Comparison of ENCODE assay signal across 11 mouse cellular contexts in genomic region chr17:56023386-56023785, GRCm38 (mm10). TPM values are rescaled to one million over a fixed set of nuclear protein-coding genes. Genes with fewer than 3 reads are reported as not detected.
DNase-seq lines count a peak whose midpoint lies in the region; ATAC-seq and TF ChIP-seq lines count a peak whose summit lies in the region.
"Had no signal": no experiment of that assay in that cellular context is flagged by ENCODE, and none has a peak within 500 bp of the region (broad histone marks: within the 10 kb centered on the region; RNA-seq: fewer than 3 reads in every experiment).

No protein-coding gene starts in this region.

- no peak overlapping the region for H3K4me3 ChIP-seq in hindbrain, embryonic 11.5 days (ENCODE audit: low read depth, low read length)
- no peak overlapping the region for H3K4me3 ChIP-seq in hindbrain, embryonic 16.5 days (ENCODE audit: low read length)
- no peak overlapping the region for H3K4me3 ChIP-seq in CH12.LX (replicated peaks in 1 of 3; ENCODE audit: low read depth in 2 of 3, low read length in 2 of 3, poor library complexity in 1 of 3)
- H3K4me3 ChIP-seq in embryonic facial prominence, embryonic 13.5 days, result no peak overlapping the region

- in situ Hi-C loops in CH12.LX (cut with MboI; ENCODE audit: low pct_ligation_motif_present, low pct_unique_long_range_greater_than_20kb, low sequenced_read_pairs), result no loop called here

- no peaks in the 10 kb centered on the region for H3K27me3 ChIP-seq in hindbrain, embryonic 11.5 days (ENCODE audit: control insufficient read depth, insufficient read depth, low read length)
- H3K27me3 ChIP-seq in hindbrain, embryonic 16.5 days (replicated peaks; ENCODE audit: control insufficient read depth, insufficient read depth, low read length), result no peaks in the 10 kb centered on the region
- H3K27me3 ChIP-seq in CH12.LX (replicated peaks), result no peaks in the 10 kb centered on the region
- no peaks in the 10 kb centered on the region for H3K27me3 ChIP-seq in embryonic facial prominence, embryonic 13.5 days
- H3K27me3 ChIP-seq: Patski had no signal

- no peak for DNase-seq in hindbrain, embryonic 11.5 days (ENCODE audit: low spot score)
- DNase-seq in CH12.LX (ENCODE audit: extremely low read depth), result no peak
- peak; percentile 73 for DNase-seq in lung, postnatal 36 days
- DNase-seq in kidney, adult 8-10 months, result no peak
- DNase-seq in right cerebral cortex, adult 18-20 months, result no peak
- no peak for DNase-seq in left cerebral cortex, adult 18-20 months (ENCODE audit: low spot score in 2 of 2)
- DNase-seq: retina, postnatal 1 day had no signal

- peaks cover 3% of the 10 kb centered on the region; the same call in 1 of the 2 replicates for H3K4me1 ChIP-seq in hindbrain, embryonic 11.5 days (replicated peaks; ENCODE audit: control insufficient read depth, insufficient read depth, low read length)
- peaks cover 5% of the 10 kb centered on the region; the same call in 1 of the 2 replicates for H3K4me1 ChIP-seq in hindbrain, embryonic 16.5 days (ENCODE audit: control insufficient read depth, insufficient read depth, low read depth, low read length)
- H3K4me1 ChIP-seq in CH12.LX (ENCODE audit: control insufficient read depth in 1 of 2, insufficient read depth in 2 of 2), result peaks cover 36 to 87% of the 10 kb centered on the region in 2 experiments
- H3K4me1 ChIP-seq in embryonic facial prominence, embryonic 13.5 days, result peaks cover 17% of the 10 kb centered on the region

- dilution Hi-C loops in CH12.LX (cut with MboI; ENCODE audit: extremely low pct_ligation_motif_present, extremely low pct_unique_long_range_greater_than_20kb, low sequenced_read_pairs), result no loop called here

- no peak for TF ChIP-seq RAD21 in CH12.LX (IDR thresholded peaks at IDR 0.05; ENCODE audit: low read depth, low read length)

- H3K27ac ChIP-seq in hindbrain, embryonic 11.5 days (ENCODE audit: low read depth, low read length), result 0 out of 2 replicates have a peak overlapping the region, but pooled peaks have one; percentile 3
- no peak overlapping the region for H3K27ac ChIP-seq in hindbrain, embryonic 16.5 days (ENCODE audit: low read depth, low read length)
- H3K27ac ChIP-seq in CH12.LX (ENCODE audit: insufficient read depth, low read depth), result peak overlapping the region; percentile 24; the same call in 1 of the 2 replicates
- peak overlapping the region; percentile 16; the same call in 1 of the 2 replicates for H3K27ac ChIP-seq in embryonic facial prominence, embryonic 13.5 days

- peaks cover 25% of the 10 kb centered on the region for H3K79me2 ChIP-seq in CH12.LX (replicated peaks; ENCODE audit: control insufficient read depth, extremely low read depth, insufficient read depth, poor library complexity, severe bottlenecking)

- H3K9me3 ChIP-seq in hindbrain, embryonic 11.5 days (ENCODE audit: control insufficient read depth, low read length), result no peaks in the 10 kb centered on the region
- H3K9me3 ChIP-seq in hindbrain, embryonic 16.5 days (ENCODE audit: control insufficient read depth, low read length), result no peaks in the 10 kb centered on the region
- H3K9me3 ChIP-seq in CH12.LX (replicated peaks; ENCODE audit: low read length), result no peaks in the 10 kb centered on the region
- no peaks in the 10 kb centered on the region for H3K9me3 ChIP-seq in embryonic facial prominence, embryonic 13.5 days

- no peak for ATAC-seq in hindbrain, embryonic 11.5 days (ENCODE audit: low FRiP score)
- ATAC-seq in hindbrain, embryonic 16.5 days, result no peak
- no peak for ATAC-seq in embryonic facial prominence, embryonic 13.5 days (ENCODE audit: insufficient number of reproducible peaks, insufficient read depth, low FRiP score, low TSS enrichment, low read depth)
- ATAC-seq: Patski had no signal

- no peak overlapping the region for H3K9ac ChIP-seq in hindbrain, embryonic 11.5 days (ENCODE audit: low read depth, low read length)
- no peak overlapping the region for H3K9ac ChIP-seq in hindbrain, embryonic 16.5 days (ENCODE audit: low read depth, low read length)
- no peak overlapping the region for H3K9ac ChIP-seq in CH12.LX (ENCODE audit: insufficient read depth, low read depth)
- H3K9ac ChIP-seq in embryonic facial prominence, embryonic 13.5 days, result no peak overlapping the region

- no peak for TF ChIP-seq CTCF in CH12.LX (conservative IDR thresholded peaks at IDR 0.05 in 1 of 2, IDR thresholded peaks at IDR 0.05 in 1 of 2; ENCODE audit: low read depth in 2 of 2, low read length in 2 of 2)

- H3K36me3 ChIP-seq in hindbrain, embryonic 11.5 days (ENCODE audit: control insufficient read depth, insufficient read depth, low read length), result peaks cover under 1% of the 10 kb centered on the region; the same call in 1 of the 2 replicates
- peaks cover 14% of the 10 kb centered on the region for H3K36me3 ChIP-seq in hindbrain, embryonic 16.5 days (ENCODE audit: control insufficient read depth, insufficient read depth, low read length)
- H3K36me3 ChIP-seq in CH12.LX (replicated peaks in 1 of 2; ENCODE audit: control insufficient read depth in 1 of 2, insufficient read depth in 1 of 2, low read length in 1 of 2), result peaks cover 31 to 88% of the 10 kb centered on the region in 2 experiments
- H3K36me3 ChIP-seq in embryonic facial prominence, embryonic 13.5 days, result peaks cover 65% of the 10 kb centered on the region

- 86% methylated on average over 5 of the region's 5 CpGs for WGBS in hindbrain, embryonic 11.5 days
- 78% methylated on average over 5 of the region's 5 CpGs for WGBS in hindbrain, embryonic 16.5 days
- 89% methylated on average over 5 of the region's 5 CpGs for WGBS in embryonic facial prominence, embryonic 13.5 days

- no peak overlapping the region for H3K4me2 ChIP-seq in hindbrain, embryonic 11.5 days (replicated peaks; ENCODE audit: low read depth, low read length)
- H3K4me2 ChIP-seq in hindbrain, embryonic 16.5 days (ENCODE audit: low read length), result no peak overlapping the region
- H3K4me2 ChIP-seq in CH12.LX (ENCODE audit: insufficient read depth, low read depth, poor library complexity, severe bottlenecking), result no peak overlapping the region
- no peak overlapping the region for H3K4me2 ChIP-seq in embryonic facial prominence, embryonic 13.5 days

- TF ChIP-seq EP300 in CH12.LX (IDR thresholded peaks at IDR 0.05; ENCODE audit: low read length), result no peak

- TF ChIP-seq POLR2A in CH12.LX (IDR thresholded peaks at IDR 0.05; ENCODE audit: low read depth, low read length), result no peak

TF ChIP-seq in CH12.LX, 34 proteins besides CTCF, POLR2A, EP300 and RAD21:
- TF ChIP-seq MAFK (IDR thresholded peaks at IDR 0.05; ENCODE audit: insufficient replicate concordance, low read length) (no peak), NRF1 (IDR thresholded peaks at IDR 0.05; ENCODE audit: low read depth, low read length) (no peak), MAZ (IDR thresholded peaks at IDR 0.05; ENCODE audit: low read depth, low read length) (no peak), E2F4 (IDR thresholded peaks at IDR 0.05; ENCODE audit: insufficient replicate concordance, low read depth, low read length) (no peak), IRF4 (IDR thresholded peaks at IDR 0.05; ENCODE audit: low read depth, low read length) (no peak)

RNA-seq across cellular contexts. Expression of gene Sh3gl1, which starts 13.0 kb away (rescaled TPM):
- polyA plus RNA-seq in hindbrain, embryonic 11.5 days (2014; fragmentation: Nextera tagmentation; extraction: Ambion mirVana), result 112 and 114 TPM in 2 replicates
- polyA plus RNA-seq in hindbrain, embryonic 16.5 days (2015; fragmentation: Nextera tagmentation; extraction: Ambion mirVana), result 106 and 112 TPM in 2 replicates
- 29.3 and 33.5 TPM in 2 replicates for total RNA-seq in CH12.LX (2012; rRNA removed)
- total RNA-seq in CH12.LX (2014; rRNA removed), result 38.0 and 39.4 TPM in 2 replicates
- polyA plus RNA-seq in CH12.LX (2012; ENCODE audit: insufficient read length, low read depth), result 32.1 and 39.0 TPM in 2 replicates
- 175 and 185 TPM in 2 replicates for polyA plus RNA-seq in embryonic facial prominence, embryonic 13.5 days (2015; fragmentation: Nextera tagmentation; extraction: Ambion mirVana)
- total RNA-seq in left cerebral cortex, adult 18-20 months (2021), result 10 to 100 TPM; 36.4 to 39.3 TPM

RNA-seq across cellular contexts. Expression of gene Chaf1a, which starts 16.9 kb away (rescaled TPM):
- polyA plus RNA-seq in hindbrain, embryonic 11.5 days (2014; fragmentation: Nextera tagmentation; extraction: Ambion mirVana), result 16.1 and 18.9 TPM in 2 replicates
- 4.5 and 6.7 TPM in 2 replicates for polyA plus RNA-seq in hindbrain, embryonic 16.5 days (2015; fragmentation: Nextera tagmentation; extraction: Ambion mirVana)
- 39.3 and 55.0 TPM in 2 replicates for total RNA-seq in CH12.LX (2012; rRNA removed)
- total RNA-seq in CH12.LX (2014; rRNA removed), result 18.4 and 18.6 TPM in 2 replicates
- polyA plus RNA-seq in CH12.LX (2012; ENCODE audit: insufficient read length, low read depth), result 97.1 and 135 TPM in 2 replicates
- polyA plus RNA-seq in embryonic facial prominence, embryonic 13.5 days (2015; fragmentation: Nextera tagmentation; extraction: Ambion mirVana), result 25.8 and 34.8 TPM in 2 replicates
- 1 to 10 TPM; 1.9 to 2.7 TPM for total RNA-seq in left cerebral cortex, adult 18-20 months (2021)

RNA-seq across cellular contexts. Expression of gene Mpnd, which starts 17.9 kb away (rescaled TPM):
- 141 and 163 TPM in 2 replicates for polyA plus RNA-seq in hindbrain, embryonic 11.5 days (2014; fragmentation: Nextera tagmentation; extraction: Ambion mirVana)
- 119 and 127 TPM in 2 replicates for polyA plus RNA-seq in hindbrain, embryonic 16.5 days (2015; fragmentation: Nextera tagmentation; extraction: Ambion mirVana)
- 38.9 and 55.1 TPM in 2 replicates for total RNA-seq in CH12.LX (2012; rRNA removed)
- total RNA-seq in CH12.LX (2014; rRNA removed), result 23.4 and 24.5 TPM in 2 replicates
- 25.3 and 26.8 TPM in 2 replicates for polyA plus RNA-seq in CH12.LX (2012; ENCODE audit: insufficient read length, low read depth)
- polyA plus RNA-seq in embryonic facial prominence, embryonic 13.5 days (2015; fragmentation: Nextera tagmentation; extraction: Ambion mirVana), result 132 and 134 TPM in 2 replicates
- total RNA-seq in left cerebral cortex, adult 18-20 months (2021), result 10 to 100 TPM; 85.0 to 94.3 TPM

RNA-seq across cellular contexts. Expression of gene Stap2, which starts 18.0 kb away (rescaled TPM):
- polyA plus RNA-seq in hindbrain, embryonic 11.5 days (2014; fragmentation: Nextera tagmentation; extraction: Ambion mirVana), result 5.1 and 6.3 TPM in 2 replicates
- 6.5 and 6.8 TPM in 2 replicates for polyA plus RNA-seq in hindbrain, embryonic 16.5 days (2015; fragmentation: Nextera tagmentation; extraction: Ambion mirVana)
- total RNA-seq in CH12.LX (2012; rRNA removed) (2.2 and 3.2 TPM in 2 replicates), CH12.LX (2014; rRNA removed) (0.41 and 0.52 TPM in 2 replicates)
- 0.51 and 0.91 TPM in 2 replicates for polyA plus RNA-seq in CH12.LX (2012; ENCODE audit: insufficient read length, low read depth)
- polyA plus RNA-seq in embryonic facial prominence, embryonic 13.5 days (2015; fragmentation: Nextera tagmentation; extraction: Ambion mirVana), result 10.2 TPM in 2 replicates
- total RNA-seq in left cerebral cortex, adult 18-20 months (2021), result 1 to 10 TPM; 1.9 to 2.8 TPM

RNA-seq across cellular contexts. Expression of gene Fsd1, which starts 37.1 kb away (rescaled TPM):
- 65.0 and 66.5 TPM in 2 replicates for polyA plus RNA-seq in hindbrain, embryonic 11.5 days (2014; fragmentation: Nextera tagmentation; extraction: Ambion mirVana)
- polyA plus RNA-seq in hindbrain, embryonic 16.5 days (2015; fragmentation: Nextera tagmentation; extraction: Ambion mirVana), result 227 and 252 TPM in 2 replicates
- total RNA-seq in CH12.LX (2012; rRNA removed), result 0.21 and 0.50 TPM in 2 replicates
- total RNA-seq in CH12.LX (2014; rRNA removed), result not detected in 2 replicates
- not detected in 2 replicates for polyA plus RNA-seq in CH12.LX (2012; ENCODE audit: insufficient read length, low read depth)
- 31.9 and 40.5 TPM in 2 replicates for polyA plus RNA-seq in embryonic facial prominence, embryonic 13.5 days (2015; fragmentation: Nextera tagmentation; extraction: Ambion mirVana)
- total RNA-seq in left cerebral cortex, adult 18-20 months (2021), result 10 to 100 TPM; 81.3 to 86.5 TPM
- total RNA-seq: gastrocnemius, postnatal 36 days had no signal
